Mouse (Mus musculus) skeletal muscle tissue, adult 2 months (tissue): ENCODE measurements around the gene Ttc22.
A peak's percentile ranks its signal among the peaks of the same experiment; 100 is the strongest.

Source experiments
- DNase-seq: peaks from one replicate; pipeline ENCODE4 v3.0.0-alpha.2; 2012; ENCODE audit warnings: low read depth, low spot score

Ttc22 gene

GRCm38 (mm10) chr4:106655681-106656080 lies 33.4 kb downstream of the Ttc22 start:
- peak; percentile 50 for DNase-seq

- DNase-seq: no peak
Observed at GRCm38 (mm10) chr4:106663956-106664470, 41.8 kb downstream of the Ttc22 start.

- DNase-seq: no peak
Observed at GRCm38 (mm10) chr4:106664697-106665096, 42.5 kb downstream of the Ttc22 start.

- DNase-seq: no peak
Observed at GRCm38 (mm10) chr4:106665269-106665668, 43.0 kb downstream of the Ttc22 start.

- no peak for DNase-seq
Observed at GRCm38 (mm10) chr4:106665673-106666072, 43.4 kb downstream of the Ttc22 start.

GRCm38 (mm10) chr4:106666546-106666945 lies 44.3 kb downstream of the Ttc22 start:
- DNase-seq: peak; percentile 88

GRCm38 (mm10) chr4:106676749-106677148 lies 54.5 kb downstream of the Ttc22 start:
- no peak for DNase-seq

GRCm38 (mm10) chr4:106678442-106679118 lies 56.3 kb downstream of the Ttc22 start, which contains the start of gene Ttc4:
Gene Ttc4 (minus strand): TSS chr4:106678944.
- DNase-seq: peak; percentile 84

GRCm38 (mm10) chr4:106679152-106679551 lies 56.9 kb downstream of the Ttc22 start:
- DNase-seq: no peak

- no peak for DNase-seq
Observed at GRCm38 (mm10) chr4:106680955-106681354, 58.7 kb downstream of the Ttc22 start.

- DNase-seq: no peak
Observed at GRCm38 (mm10) chr4:106688636-106689296, 66.5 kb downstream of the Ttc22 start.
